Mouse (Mus musculus) lung, postnatal 0 days (tissue): Measurements from ENCODE around the gene Htr2b.

Source experiments
- CTCF ChIP-seq: IDR thresholded peaks from 2 replicates; pipeline ENCODE4 v1.5.1; 2016; ENCODE audit warnings: antibody characterized with exemption, mild to moderate bottlenecking
- EP300 ChIP-seq: IDR thresholded peaks from 2 replicates; pipeline ENCODE4 v1.6.1; 2016; ENCODE audit warnings: antibody characterized with exemption, mild to moderate bottlenecking, control low read depth

- peak; percentile 93 for TF ChIP-seq CTCF
- no peak for TF ChIP-seq EP300
Observed at GRCm38 (mm10) chr1:86058856-86059769, 52.7 kb downstream of the Htr2b start.
